Mouse (Mus musculus): Measurements from ENCODE around the gene Skor1. TPM values are rescaled to one million over a fixed set of nuclear protein-coding genes. Genes with fewer than 3 reads are reported as not detected.

Gene Skor1
- polyA plus RNA-seq, 1 experiment = 0.01 TPM

GRCm38 (mm10) chr9:63182306-63182960 lies 33.7 kb upstream of the Skor1 start:
- TF ChIP-seq MYOG (IDR thresholded peaks at IDR 0.05; ENCODE audit: control insufficient read depth in 1 of 3, insufficient read depth in 1 of 3, insufficient read length in 2 of 3, low read depth in 2 of 3) (no peak), TCF3 (IDR thresholded peaks at IDR 0.05; ENCODE audit: insufficient read length, low read depth) (no peak), USF1 (IDR thresholded peaks at IDR 0.05; ENCODE audit: low read depth) (no peak), MYOD1 (IDR thresholded peaks at IDR 0.05; ENCODE audit: control insufficient read depth in 1 of 3, insufficient read length in 2 of 3, low read depth in 2 of 3) (no peak), REST (IDR thresholded peaks at IDR 0.05; ENCODE audit: insufficient read depth, insufficient read length) (no peak)
- H3K27me3 ChIP-seq (ENCODE audit: control insufficient read depth, insufficient read depth, insufficient read length) = no peaks in the 10 kb centered on the region
- H3K79me2 ChIP-seq (ENCODE audit: control insufficient read depth, insufficient read depth) = no peaks in the 10 kb centered on the region
- H3K36me3 ChIP-seq (ENCODE audit: control insufficient read depth, insufficient read depth) = no peaks in the 10 kb centered on the region
- H3K4me3 ChIP-seq = no peak overlapping the region
- no peak overlapping the region for H3ac ChIP-seq (ENCODE audit: control insufficient read depth, insufficient read length)
- H3K4me2 ChIP-seq (ENCODE audit: low read depth) = no peak overlapping the region

GRCm38 (mm10) chr9:63181337-63182178 lies 32.8 kb upstream of the Skor1 start:
- Histone ChIP-seq H3K4me3 (no peak overlapping the region), H3K36me3 (ENCODE audit: control insufficient read depth, insufficient read depth) (no peaks in the 10 kb centered on the region), H3K4me2 (ENCODE audit: low read depth) (no peak overlapping the region), H3ac (ENCODE audit: control insufficient read depth, insufficient read length) (no peak overlapping the region), H3K27me3 (ENCODE audit: control insufficient read depth, insufficient read depth, insufficient read length) (no peaks in the 10 kb centered on the region), H3K79me2 (ENCODE audit: control insufficient read depth, insufficient read depth) (no peaks in the 10 kb centered on the region)
- no peak for TF ChIP-seq MYOD1 (IDR thresholded peaks at IDR 0.05; ENCODE audit: control insufficient read depth in 1 of 3, insufficient read length in 2 of 3, low read depth in 2 of 3)
- no peak for TF ChIP-seq REST (IDR thresholded peaks at IDR 0.05; ENCODE audit: insufficient read depth, insufficient read length)
- no peak for TF ChIP-seq TCF12 (IDR thresholded peaks at IDR 0.05; ENCODE audit: insufficient read depth, poor library complexity, severe bottlenecking)
- no peak for TF ChIP-seq POLR2A (IDR thresholded peaks at IDR 0.05; ENCODE audit: insufficient read length, low read depth)
- no peak for TF ChIP-seq SRF (IDR thresholded peaks at IDR 0.05; ENCODE audit: control insufficient read depth, insufficient read length, low read depth)
- no peak for TF ChIP-seq MAX (IDR thresholded peaks at IDR 0.05; ENCODE audit: low read depth)
- TF ChIP-seq CEBPB (IDR thresholded peaks at IDR 0.05; ENCODE audit: insufficient read depth, poor library complexity, severe bottlenecking) = no peak
- no peak for TF ChIP-seq E2F4 (IDR thresholded peaks at IDR 0.05; ENCODE audit: insufficient read depth)
- no peak for TF ChIP-seq POLR2AphosphoS2 (IDR thresholded peaks at IDR 0.05; ENCODE audit: insufficient read length, low read depth)
- no peak for TF ChIP-seq MYOG (IDR thresholded peaks at IDR 0.05; ENCODE audit: control insufficient read depth in 1 of 3, insufficient read depth in 1 of 3, insufficient read length in 2 of 3, low read depth in 2 of 3)
- no peak for TF ChIP-seq TCF3 (IDR thresholded peaks at IDR 0.05; ENCODE audit: insufficient read length, low read depth)
- no peak for TF ChIP-seq USF1 (IDR thresholded peaks at IDR 0.05; ENCODE audit: low read depth)

- no peaks in the 10 kb centered on the region for H3K36me3 ChIP-seq (ENCODE audit: control insufficient read depth, insufficient read depth)
- no peak overlapping the region for H3K4me3 ChIP-seq
- TF ChIP-seq E2F4 (IDR thresholded peaks at IDR 0.05; ENCODE audit: insufficient read depth) (no peak), TCF3 (IDR thresholded peaks at IDR 0.05; ENCODE audit: insufficient read length, low read depth) (no peak), SRF (IDR thresholded peaks at IDR 0.05; ENCODE audit: control insufficient read depth, insufficient read length, low read depth) (no peak)
These were observed 29.5 kb upstream of the Skor1 start for GRCm38 (mm10) chr9:63178296-63178695.

GRCm38 (mm10) chr9:63174001-63174721 lies 25.4 kb upstream of the Skor1 start:
- TF ChIP-seq TCF12 (IDR thresholded peaks at IDR 0.05; ENCODE audit: insufficient read depth, poor library complexity, severe bottlenecking) (no peak), POLR2A (IDR thresholded peaks at IDR 0.05; ENCODE audit: insufficient read length, low read depth) (no peak), REST (IDR thresholded peaks at IDR 0.05; ENCODE audit: insufficient read depth, insufficient read length) (no peak), MYOG (IDR thresholded peaks at IDR 0.05; ENCODE audit: control insufficient read depth in 1 of 3, insufficient read depth in 1 of 3, insufficient read length in 2 of 3, low read depth in 2 of 3) (no peak), CEBPB (IDR thresholded peaks at IDR 0.05; ENCODE audit: insufficient read depth, poor library complexity, severe bottlenecking) (no peak), POLR2AphosphoS2 (IDR thresholded peaks at IDR 0.05; ENCODE audit: insufficient read length, low read depth) (no peak), USF1 (IDR thresholded peaks at IDR 0.05; ENCODE audit: low read depth) (no peak), MYOD1 (IDR thresholded peaks at IDR 0.05; ENCODE audit: control insufficient read depth in 1 of 3, insufficient read length in 2 of 3, low read depth in 2 of 3) (no peak), E2F4 (IDR thresholded peaks at IDR 0.05; ENCODE audit: insufficient read depth) (no peak), TCF3 (IDR thresholded peaks at IDR 0.05; ENCODE audit: insufficient read length, low read depth) (no peak), SRF (IDR thresholded peaks at IDR 0.05; ENCODE audit: control insufficient read depth, insufficient read length, low read depth) (no peak), MAX (IDR thresholded peaks at IDR 0.05; ENCODE audit: low read depth) (no peak)
- Histone ChIP-seq H3K36me3 (ENCODE audit: control insufficient read depth, insufficient read depth) (no peaks in the 10 kb centered on the region), H3ac (ENCODE audit: control insufficient read depth, insufficient read length) (no peak overlapping the region), H3K4me3 (no peak overlapping the region), H3K4me2 (ENCODE audit: low read depth) (no peak overlapping the region), H3K79me2 (ENCODE audit: control insufficient read depth, insufficient read depth) (no peaks in the 10 kb centered on the region), H3K27me3 (ENCODE audit: control insufficient read depth, insufficient read depth, insufficient read length) (no peaks in the 10 kb centered on the region)

More at GRCm38 (mm10) chr9:63178296-63178695, 29.5 kb upstream of the Skor1 start:
- Histone ChIP-seq H3K79me2 (ENCODE audit: control insufficient read depth, insufficient read depth) (no peaks in the 10 kb centered on the region), H3K4me2 (ENCODE audit: low read depth) (no peak overlapping the region), H3K27me3 (ENCODE audit: control insufficient read depth, insufficient read depth, insufficient read length) (no peaks in the 10 kb centered on the region), H3ac (ENCODE audit: control insufficient read depth, insufficient read length) (no peak overlapping the region)

Measured in myocyte (in vitro differentiated cells).